Mouse (Mus musculus): ENCODE results near the gene Braf. TPM values are rescaled to one million over a fixed set of nuclear protein-coding genes. Genes with fewer than 3 reads are reported as not detected.

Braf gene
- polyA plus RNA-seq, 1 experiment from 2014 or later, result 28.0 TPM

DNA sequence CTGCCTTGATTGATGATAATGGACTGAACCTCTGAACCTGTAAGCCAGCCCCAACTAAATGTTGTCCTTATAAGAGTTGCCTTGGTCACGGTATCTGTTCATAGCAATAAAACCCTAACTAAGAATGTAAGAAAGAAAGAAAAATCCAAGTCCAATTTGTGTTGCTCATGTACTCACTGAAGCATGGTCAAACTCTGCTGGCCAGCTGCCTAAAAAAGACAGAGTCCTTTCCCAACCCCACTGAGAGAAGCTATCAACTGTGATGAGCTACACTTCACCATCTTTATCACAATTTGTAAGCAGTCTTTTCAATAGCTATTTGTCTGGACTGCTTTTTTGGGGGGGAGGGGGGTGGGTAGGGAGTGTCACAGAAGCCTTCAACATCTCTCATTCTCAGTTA lies 47.0 kb downstream of the Braf start:
- no peak overlapping the region for H3K4me3 ChIP-seq (replicated peaks; ENCODE audit: low read length)
- 90% methylated on average over 1 of the region's 1 CpGs for WGBS
- H3K4me1 ChIP-seq (replicated peaks; ENCODE audit: control insufficient read depth, insufficient read depth, low read length), result no peaks in the 10 kb centered on the region
- H3K9me3 ChIP-seq (ENCODE audit: control insufficient read depth, low read length), result no peaks in the 10 kb centered on the region
- no peak overlapping the region for H3K4me2 ChIP-seq (replicated peaks)
- H3K36me3 ChIP-seq (replicated peaks; ENCODE audit: control insufficient read depth, insufficient read depth), result peaks cover 19% of the 10 kb centered on the region
- ATAC-seq (ENCODE audit: low FRiP score) (no peak), DNase-seq (ENCODE audit: low spot score) (no peak)
- no peak overlapping the region for H3K27ac ChIP-seq
- H3K27me3 ChIP-seq (ENCODE audit: control insufficient read depth, insufficient read depth, low read length), result no peaks in the 10 kb centered on the region
- no peak overlapping the region for H3K9ac ChIP-seq

DNA sequence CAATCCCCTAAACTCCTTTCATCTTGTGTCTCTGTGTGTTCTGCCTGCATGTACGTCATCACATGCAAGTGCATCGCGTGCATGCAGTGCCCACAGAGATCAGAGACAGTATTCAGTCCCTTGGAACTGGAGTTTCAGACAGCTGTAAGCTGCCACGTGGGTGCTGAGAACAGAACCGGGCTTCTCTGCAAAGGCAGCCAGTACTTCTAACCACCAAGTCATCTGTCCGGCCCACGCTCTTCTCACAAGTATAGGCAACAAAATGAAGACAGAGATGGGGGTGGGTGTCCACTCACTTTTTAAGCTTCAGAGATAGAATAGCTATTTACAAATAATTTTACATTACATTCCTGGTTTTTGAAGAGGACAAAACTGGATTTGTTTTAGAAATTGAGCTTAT lies 50.2 kb downstream of the Braf start:
- DNase-seq (ENCODE audit: low spot score) (no peak), ATAC-seq (ENCODE audit: low FRiP score) (no peak)

DNA sequence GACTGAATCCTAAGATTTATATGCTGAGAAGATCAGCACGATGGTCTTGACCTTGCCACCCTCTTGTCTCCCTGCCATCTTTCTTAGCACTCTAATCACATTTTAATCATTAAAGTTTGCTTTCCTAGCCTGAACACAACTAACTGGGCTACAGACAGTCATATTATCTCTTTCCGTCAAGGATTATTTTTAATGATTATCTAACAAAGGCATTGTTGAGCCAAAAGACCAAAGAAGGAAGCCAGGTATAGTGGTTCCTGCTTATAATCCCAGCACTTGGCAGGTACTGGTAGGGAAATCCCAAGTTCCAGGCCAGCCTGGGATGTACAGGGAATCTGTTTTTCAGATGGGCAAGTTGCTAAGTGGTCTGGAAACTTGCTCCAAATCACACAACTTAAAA lies 114.0 kb downstream of the Braf start:
- DNase-seq (ENCODE audit: low spot score) (no peak), ATAC-seq (ENCODE audit: low FRiP score) (no peak)
- Histone ChIP-seq H3K9ac (no peak overlapping the region), H3K27me3 (ENCODE audit: control insufficient read depth, insufficient read depth, low read length) (no peaks in the 10 kb centered on the region), H3K4me3 (replicated peaks; ENCODE audit: low read length) (no peak overlapping the region), H3K9me3 (ENCODE audit: control insufficient read depth, low read length) (no peaks in the 10 kb centered on the region), H3K4me2 (replicated peaks) (no peak overlapping the region), H3K27ac (no peak overlapping the region), H3K4me1 (replicated peaks; ENCODE audit: control insufficient read depth, insufficient read depth, low read length) (no peaks in the 10 kb centered on the region), H3K36me3 (replicated peaks; ENCODE audit: control insufficient read depth, insufficient read depth) (peaks cover 66% of the 10 kb centered on the region)
- WGBS, result 89% methylated on average over 2 of the region's 2 CpGs

More for the DNA sequence above, 50.2 kb downstream of the Braf start:
- peaks cover 28% of the 10 kb centered on the region for H3K36me3 ChIP-seq (replicated peaks; ENCODE audit: control insufficient read depth, insufficient read depth)
- no peaks in the 10 kb centered on the region for H3K27me3 ChIP-seq (ENCODE audit: control insufficient read depth, insufficient read depth, low read length)
- H3K4me3 ChIP-seq (replicated peaks; ENCODE audit: low read length), result no peak overlapping the region
- no peak overlapping the region for H3K4me2 ChIP-seq (replicated peaks)
- H3K9ac ChIP-seq, result no peak overlapping the region
- WGBS, result 88% methylated on average over 7 of the region's 7 CpGs
- H3K4me1 ChIP-seq (replicated peaks; ENCODE audit: control insufficient read depth, insufficient read depth, low read length), result no peaks in the 10 kb centered on the region
- no peak overlapping the region for H3K27ac ChIP-seq
- no peaks in the 10 kb centered on the region for H3K9me3 ChIP-seq (ENCODE audit: control insufficient read depth, low read length)

DNA sequence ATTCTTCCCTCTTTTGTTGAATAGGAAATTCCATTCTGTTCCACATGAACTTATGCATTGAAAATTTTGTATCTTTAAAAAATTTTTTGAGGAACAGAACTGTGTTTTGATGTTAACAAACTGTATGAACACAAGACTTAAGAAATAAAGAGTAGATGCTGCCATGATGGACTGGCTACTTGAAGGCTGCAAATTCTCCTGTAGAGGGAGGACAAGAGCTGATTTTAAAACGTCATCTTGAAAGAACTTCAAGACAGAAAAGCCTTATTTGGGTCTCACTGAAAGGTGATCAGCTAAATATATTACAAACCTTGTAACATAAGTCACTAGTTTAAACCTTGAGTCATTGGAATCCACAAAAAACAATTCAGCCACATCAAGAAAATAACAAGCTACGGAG lies 115.1 kb downstream of the Braf start:
- no peak overlapping the region for H3K9ac ChIP-seq
- H3K27ac ChIP-seq, result no peak overlapping the region
- peaks cover 55% of the 10 kb centered on the region for H3K36me3 ChIP-seq (replicated peaks; ENCODE audit: control insufficient read depth, insufficient read depth)
- H3K4me1 ChIP-seq (replicated peaks; ENCODE audit: control insufficient read depth, insufficient read depth, low read length), result no peaks in the 10 kb centered on the region
- no peak for ATAC-seq (ENCODE audit: low FRiP score)
- H3K27me3 ChIP-seq (ENCODE audit: control insufficient read depth, insufficient read depth, low read length), result no peaks in the 10 kb centered on the region
- WGBS, result 77% methylated on average over 2 of the region's 2 CpGs
- DNase-seq (ENCODE audit: low spot score), result no peak
- H3K4me3 ChIP-seq (replicated peaks; ENCODE audit: low read length), result no peak overlapping the region
- H3K9me3 ChIP-seq (ENCODE audit: control insufficient read depth, low read length), result no peaks in the 10 kb centered on the region
- no peak overlapping the region for H3K4me2 ChIP-seq (replicated peaks)

DNA sequence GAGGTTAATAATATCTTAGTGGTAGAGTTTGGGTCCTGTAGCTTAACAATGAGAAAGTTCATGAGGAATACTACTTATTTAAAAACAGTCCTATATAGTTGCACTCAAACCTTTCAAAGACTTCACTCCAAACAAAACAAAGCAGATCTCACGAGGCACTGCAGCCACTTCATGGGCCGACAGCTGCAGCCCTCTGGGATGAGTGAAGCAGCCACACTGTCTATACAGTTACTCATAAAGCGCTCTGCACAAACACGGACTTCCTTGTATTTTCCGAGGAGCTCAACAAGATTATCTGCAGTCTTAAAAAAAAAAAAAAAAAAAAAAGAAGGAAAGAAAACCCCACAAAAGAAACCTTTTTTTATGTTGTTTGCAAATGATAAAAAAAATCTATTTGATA lies 117.9 kb downstream of the Braf start:
- Histone ChIP-seq H3K9me3 (ENCODE audit: control insufficient read depth, low read length) (no peaks in the 10 kb centered on the region), H3K9ac (no peak overlapping the region), H3K27me3 (ENCODE audit: control insufficient read depth, insufficient read depth, low read length) (no peaks in the 10 kb centered on the region), H3K36me3 (replicated peaks; ENCODE audit: control insufficient read depth, insufficient read depth) (peaks cover 49% of the 10 kb centered on the region), H3K4me1 (replicated peaks; ENCODE audit: control insufficient read depth, insufficient read depth, low read length) (no peaks in the 10 kb centered on the region), H3K4me2 (replicated peaks) (no peak overlapping the region), H3K4me3 (replicated peaks; ENCODE audit: low read length) (no peak overlapping the region), H3K27ac (no peak overlapping the region)
- ATAC-seq (ENCODE audit: low FRiP score) (no peak), DNase-seq (ENCODE audit: low spot score) (no peak)
- WGBS, result 68% methylated on average over 5 of the region's 5 CpGs

DNA sequence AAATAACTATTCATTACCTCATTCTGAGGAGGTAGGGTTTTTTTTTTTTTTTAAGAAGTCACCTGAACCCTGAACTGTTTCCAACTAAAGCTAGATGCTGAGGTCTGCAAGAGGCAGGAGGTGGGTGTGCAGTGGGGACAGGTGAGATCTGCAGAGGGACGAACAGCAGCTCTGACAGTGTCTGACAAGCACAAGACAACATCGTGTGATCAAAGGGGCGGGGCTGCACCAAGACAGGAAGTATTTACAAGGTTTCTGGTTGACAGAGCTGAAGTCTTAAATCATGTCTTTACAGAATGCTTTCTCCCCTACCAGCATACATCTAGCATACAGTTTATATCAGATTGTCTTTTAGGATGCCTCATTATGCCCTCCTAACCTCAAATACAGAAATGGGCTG lies 118.4 kb downstream of the Braf start:
- H3K27me3 ChIP-seq (ENCODE audit: control insufficient read depth, insufficient read depth, low read length), result no peaks in the 10 kb centered on the region
- H3K9ac ChIP-seq, result no peak overlapping the region
- no peak overlapping the region for H3K4me2 ChIP-seq (replicated peaks)
- peaks cover 54% of the 10 kb centered on the region for H3K36me3 ChIP-seq (replicated peaks; ENCODE audit: control insufficient read depth, insufficient read depth)
- no peaks in the 10 kb centered on the region for H3K4me1 ChIP-seq (replicated peaks; ENCODE audit: control insufficient read depth, insufficient read depth, low read length)
- no peaks in the 10 kb centered on the region for H3K9me3 ChIP-seq (ENCODE audit: control insufficient read depth, low read length)
- DNase-seq (ENCODE audit: low spot score) (no peak), ATAC-seq (ENCODE audit: low FRiP score) (no peak)
- WGBS, result 82% methylated on average over 3 of the region's 3 CpGs
- no peak overlapping the region for H3K27ac ChIP-seq
- no peak overlapping the region for H3K4me3 ChIP-seq (replicated peaks; ENCODE audit: low read length)

DNA sequence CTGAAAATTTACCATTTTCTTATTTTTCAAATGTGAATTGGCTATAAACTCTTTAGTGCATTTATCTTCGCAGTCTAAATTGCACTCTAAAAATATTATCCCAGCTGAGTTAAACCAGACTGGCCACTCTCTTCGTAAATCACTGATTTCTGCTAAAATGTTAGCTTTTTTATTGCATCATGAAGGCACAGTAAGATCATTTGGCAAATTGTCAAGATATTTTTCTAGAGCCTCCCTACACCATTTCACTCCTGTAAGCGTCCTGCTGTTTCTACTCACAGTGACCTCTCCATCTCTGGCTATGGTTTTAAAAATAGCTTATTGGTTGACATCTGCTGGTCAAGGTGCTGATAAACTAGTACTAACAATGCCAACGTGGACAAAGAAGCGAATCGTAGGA lies 119.2 kb downstream of the Braf start:
- Histone ChIP-seq H3K27me3 (ENCODE audit: control insufficient read depth, insufficient read depth, low read length) (no peaks in the 10 kb centered on the region), H3K36me3 (replicated peaks; ENCODE audit: control insufficient read depth, insufficient read depth) (peaks cover 54% of the 10 kb centered on the region), H3K9me3 (ENCODE audit: control insufficient read depth, low read length) (no peaks in the 10 kb centered on the region), H3K9ac (no peak overlapping the region), H3K4me2 (replicated peaks) (no peak overlapping the region), H3K4me1 (replicated peaks; ENCODE audit: control insufficient read depth, insufficient read depth, low read length) (no peaks in the 10 kb centered on the region), H3K4me3 (replicated peaks; ENCODE audit: low read length) (no peak overlapping the region), H3K27ac (no peak overlapping the region)
- WGBS, result 91% methylated on average over 6 of the region's 6 CpGs
- DNase-seq (ENCODE audit: low spot score) (no peak), ATAC-seq (ENCODE audit: low FRiP score) (no peak)

DNA sequence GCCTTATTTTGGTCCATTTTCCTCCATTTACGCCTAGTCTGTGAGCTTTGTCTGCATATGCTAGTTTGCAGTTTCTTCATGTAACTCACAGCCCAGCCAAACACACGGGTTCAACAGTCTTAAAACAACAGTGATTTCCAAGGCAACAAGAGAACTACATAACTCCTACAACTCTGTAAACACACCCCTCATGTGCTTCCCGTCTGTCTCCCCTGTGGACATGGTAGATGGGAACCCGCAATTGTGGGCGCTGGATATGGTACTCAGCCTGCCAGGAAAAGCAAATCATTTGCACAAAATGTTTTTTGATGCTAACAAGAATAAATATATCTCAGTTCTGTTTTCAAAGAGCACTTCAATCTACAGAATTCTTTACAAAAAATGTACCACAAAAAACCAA lies 120.7 kb downstream of the Braf start:
- H3K9me3 ChIP-seq (ENCODE audit: control insufficient read depth, low read length), result no peaks in the 10 kb centered on the region
- 90% methylated on average over 5 of the region's 5 CpGs for WGBS
- H3K27ac ChIP-seq, result no peak overlapping the region
- no peak overlapping the region for H3K4me3 ChIP-seq (replicated peaks; ENCODE audit: low read length)
- no peak overlapping the region for H3K9ac ChIP-seq
- H3K4me1 ChIP-seq (replicated peaks; ENCODE audit: control insufficient read depth, insufficient read depth, low read length), result no peaks in the 10 kb centered on the region
- DNase-seq (ENCODE audit: low spot score) (no peak), ATAC-seq (ENCODE audit: low FRiP score) (no peak)
- H3K4me2 ChIP-seq (replicated peaks), result no peak overlapping the region
- H3K36me3 ChIP-seq (replicated peaks; ENCODE audit: control insufficient read depth, insufficient read depth), result peaks cover 60% of the 10 kb centered on the region
- no peaks in the 10 kb centered on the region for H3K27me3 ChIP-seq (ENCODE audit: control insufficient read depth, insufficient read depth, low read length)

DNA sequence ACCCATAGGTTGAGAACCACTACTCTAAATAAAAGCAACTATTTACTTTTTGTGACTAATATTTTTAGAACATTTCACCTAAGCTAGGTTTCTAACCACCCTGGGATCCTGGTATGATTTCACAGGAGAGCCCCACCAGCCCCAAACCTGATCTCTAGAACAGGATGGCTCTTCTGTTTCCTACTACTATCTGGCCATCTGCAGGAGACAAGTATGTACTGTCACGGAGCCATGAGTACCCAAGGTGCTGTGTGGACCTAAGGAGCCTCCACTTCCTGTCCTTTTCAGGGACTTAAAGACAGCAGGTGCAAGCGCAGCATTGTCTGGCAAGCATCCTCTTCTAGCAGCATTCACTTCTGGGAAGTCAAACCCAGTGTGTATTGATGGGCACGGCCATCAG lies 123.4 kb downstream of the Braf start:
- Histone ChIP-seq H3K27ac (no peak overlapping the region), H3K4me2 (replicated peaks) (no peak overlapping the region), H3K36me3 (replicated peaks; ENCODE audit: control insufficient read depth, insufficient read depth) (peaks cover 70% of the 10 kb centered on the region), H3K9me3 (ENCODE audit: control insufficient read depth, low read length) (no peaks in the 10 kb centered on the region), H3K4me3 (replicated peaks; ENCODE audit: low read length) (no peak overlapping the region), H3K4me1 (replicated peaks; ENCODE audit: control insufficient read depth, insufficient read depth, low read length) (no peaks in the 10 kb centered on the region), H3K27me3 (ENCODE audit: control insufficient read depth, insufficient read depth, low read length) (no peaks in the 10 kb centered on the region), H3K9ac (no peak overlapping the region)
- DNase-seq (ENCODE audit: low spot score) (no peak), ATAC-seq (ENCODE audit: low FRiP score) (no peak)
- WGBS, result 89% methylated on average over 3 of the region's 3 CpGs

DNA sequence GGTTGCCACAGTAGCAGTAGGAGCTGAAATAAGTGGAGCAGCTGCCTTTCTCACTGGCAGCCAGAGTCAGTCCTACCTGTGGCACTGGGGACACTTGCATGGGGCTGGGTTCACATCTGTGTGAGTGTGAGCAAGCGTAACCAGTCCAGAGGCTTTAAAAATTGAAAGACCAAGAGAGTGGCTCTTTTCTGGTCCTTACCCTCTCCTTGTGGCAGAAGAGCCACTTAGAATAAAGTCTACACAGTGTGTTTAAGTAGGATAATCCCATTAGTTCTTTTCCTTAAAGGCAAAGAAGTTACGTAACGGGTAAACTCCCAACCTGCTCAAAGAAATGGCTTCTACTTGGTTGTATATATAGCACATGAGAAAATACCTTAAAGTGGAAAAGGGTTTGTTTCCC lies 124.4 kb downstream of the Braf start:
- 98% methylated on average over 3 of the region's 3 CpGs for WGBS
- Histone ChIP-seq H3K36me3 (replicated peaks; ENCODE audit: control insufficient read depth, insufficient read depth) (peaks cover 72% of the 10 kb centered on the region), H3K4me1 (replicated peaks; ENCODE audit: control insufficient read depth, insufficient read depth, low read length) (no peaks in the 10 kb centered on the region), H3K4me2 (replicated peaks) (no peak overlapping the region), H3K9ac (no peak overlapping the region), H3K27me3 (ENCODE audit: control insufficient read depth, insufficient read depth, low read length) (no peaks in the 10 kb centered on the region), H3K4me3 (replicated peaks; ENCODE audit: low read length) (no peak overlapping the region), H3K27ac (no peak overlapping the region), H3K9me3 (ENCODE audit: control insufficient read depth, low read length) (no peaks in the 10 kb centered on the region)
- DNase-seq (ENCODE audit: low spot score) (no peak), ATAC-seq (ENCODE audit: low FRiP score) (no peak)

All from hindbrain, embryonic 14.5 days (tissue).